Mouse (Mus musculus) central nervous system, embryonic 18 days (tissue): ENCODE measurements around the gene Cxcr5. TPM values are rescaled to one million over a fixed set of nuclear protein-coding genes. Genes with fewer than 3 reads are reported as not detected.

ENCODE experiments used
- polyA plus RNA-seq: library from polyadenylated mRNA; depleted of rRNA; stranded (reverse); fragments of >200 nt; gene quantifications from 2 replicates; pipeline ENCODE4 v1.2.3, GENCODE M21; 2012; rRNA removed

Gene Cxcr5
- polyA plus RNA-seq = not detected in 2 replicates

GRCm38 (mm10) chr9:44561597-44561996 lies at the start of gene Cxcr5:
Gene Cxcr5, minus strand, starts transcription at chr9:44561877.

DNA sequence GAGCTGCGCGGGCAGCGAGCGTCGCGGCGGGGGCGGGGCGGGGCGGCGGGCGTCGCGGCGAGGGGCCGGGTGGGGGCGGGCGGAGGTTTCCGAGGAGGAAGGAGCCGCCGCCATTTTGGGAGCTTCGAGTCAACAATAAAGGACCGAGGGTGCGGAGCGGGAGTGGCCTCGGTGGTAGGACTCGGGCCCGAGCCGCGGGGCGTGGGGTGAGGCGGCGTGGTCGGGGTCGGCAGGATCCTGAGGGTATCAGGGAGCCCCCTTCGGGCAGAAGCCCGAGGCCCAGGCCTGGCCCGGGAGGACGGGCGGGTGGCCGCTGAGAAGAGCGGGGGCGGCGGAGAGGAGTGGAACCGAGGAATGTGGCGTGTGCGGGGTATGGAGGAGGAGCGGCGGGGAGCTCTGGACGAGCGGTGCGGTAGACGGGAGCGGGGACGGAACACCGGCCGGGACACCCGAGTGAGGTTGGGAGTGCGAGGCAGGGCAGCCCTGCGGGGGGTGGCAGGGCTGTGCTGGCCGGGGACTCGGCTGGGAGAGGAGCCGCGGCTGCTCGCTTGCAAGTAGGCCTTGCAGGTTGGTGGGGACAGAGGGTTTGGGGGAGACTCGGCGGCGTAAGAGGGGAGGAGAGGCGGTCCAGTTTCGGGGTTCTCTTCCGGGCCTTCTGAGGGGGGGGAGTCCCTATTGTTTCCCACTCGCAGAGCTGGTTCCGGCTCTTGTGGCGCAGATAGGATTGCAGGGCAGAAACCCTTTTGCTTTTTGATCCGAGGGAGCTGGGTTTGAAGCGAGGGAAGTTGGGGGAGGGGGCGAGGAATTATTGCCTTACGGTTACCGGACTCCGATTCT lies 43.3 kb upstream of the Cxcr5 start, which contains the start of gene Ddx6:
TSS of gene Ddx6 (plus strand) at position 114 of the 837 bp plus-strand sequence.

GRCm38 (mm10) chr9:44482552-44482951 lies 79.1 kb downstream of the Cxcr5 start, which contains the start of gene Bcl9l:
Gene Bcl9l, plus strand, starts transcription at chr9:44482825.

Other genes with a start within 250 kb of the Cxcr5 start
- 56.8 and 62.1 TPM in 2 replicates for gene C2cd2l, start 241.6 kb downstream of the Cxcr5 start, polyA plus RNA-seq
- gene Dpagt1, start 235.9 kb downstream of the Cxcr5 start, polyA plus RNA-seq = 37.3 and 39.1 TPM in 2 replicates
- gene H2afx, start 227.2 kb downstream of the Cxcr5 start, polyA plus RNA-seq = 123 and 133 TPM in 2 replicates
- gene Hmbs, start 217.6 kb downstream of the Cxcr5 start, polyA plus RNA-seq = 37.8 and 38.9 TPM in 2 replicates
- gene Vps11, start 200.2 kb downstream of the Cxcr5 start, polyA plus RNA-seq = 31.1 and 35.4 TPM in 2 replicates
- gene Hyou1, start 182.4 kb downstream of the Cxcr5 start, polyA plus RNA-seq = 49.9 and 50.9 TPM in 2 replicates
- gene Slc37a4, start 165.0 kb downstream of the Cxcr5 start, polyA plus RNA-seq = 60.4 and 61.0 TPM in 2 replicates
- 785 and 795 TPM in 2 replicates for gene Rps25, start 154.7 kb downstream of the Cxcr5 start, polyA plus RNA-seq
- gene Trappc4, start 154.3 kb downstream of the Cxcr5 start, polyA plus RNA-seq = 207 and 215 TPM in 2 replicates
- 55.8 and 58.3 TPM in 2 replicates for gene Ccdc84, start 143.3 kb downstream of the Cxcr5 start, polyA plus RNA-seq
- gene Foxr1, start 120.7 kb downstream of the Cxcr5 start, polyA plus RNA-seq = not detected in 2 replicates
- gene Upk2, start 106.9 kb downstream of the Cxcr5 start, polyA plus RNA-seq = 0.08 TPM in 1 of 2 replicates, not detected in the other
- gene Bcl9l, start 79.1 kb downstream of the Cxcr5 start, polyA plus RNA-seq = 13.9 and 19.7 TPM in 2 replicates
- gene Ddx6, start 43.0 kb upstream of the Cxcr5 start, polyA plus RNA-seq = 47.4 and 48.5 TPM in 2 replicates
- not detected in 2 replicates for gene Treh, start 111.4 kb upstream of the Cxcr5 start, polyA plus RNA-seq
- gene Phldb1, start 173.3 kb upstream of the Cxcr5 start, polyA plus RNA-seq = 120 and 130 TPM in 2 replicates
- gene Arcn1, start 206.0 kb upstream of the Cxcr5 start, polyA plus RNA-seq = 60.5 and 65.2 TPM in 2 replicates
- 133 and 134 TPM in 2 replicates for gene Ift46, start 206.0 kb upstream of the Cxcr5 start, polyA plus RNA-seq
- 37.2 and 38.0 TPM in 2 replicates for gene Tmem25, start 237.4 kb upstream of the Cxcr5 start, polyA plus RNA-seq
- gene Ttc36, start 241.2 kb upstream of the Cxcr5 start, polyA plus RNA-seq = 0.95 and 1.4 TPM in 2 replicates